Mouse (Mus musculus): ENCODE results near the gene Sash3. TPM values are rescaled to one million over a fixed set of nuclear protein-coding genes. Genes with fewer than 3 reads are reported as not detected.

Sash3 gene
- polyA plus RNA-seq, 1 experiment: not detected

DNA sequence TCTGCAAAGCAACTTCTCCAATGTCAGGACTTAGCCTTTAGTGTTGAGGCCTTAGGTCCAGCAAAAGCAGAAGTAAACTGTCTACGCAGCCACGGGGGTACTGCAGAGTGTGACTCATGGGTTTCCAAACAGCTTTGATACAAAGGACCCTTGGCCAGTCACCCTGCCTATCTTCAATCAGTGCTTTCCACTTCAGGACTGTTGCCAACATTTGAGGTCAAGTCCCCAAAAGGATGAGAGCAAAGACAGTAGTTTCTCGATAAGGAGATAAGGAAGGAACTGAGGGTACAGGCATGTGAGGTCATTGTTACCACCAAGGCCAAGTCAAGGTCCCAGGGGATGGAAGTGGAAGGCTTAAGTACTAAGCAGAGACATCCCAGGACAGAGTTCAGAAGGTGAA is 40.0 kb upstream of the Sash3 start:
- Histone ChIP-seq H3K27ac (ENCODE audit: insufficient read depth, low read length) (no peak overlapping the region), H3K9me3 (replicated peaks; ENCODE audit: control insufficient read depth, insufficient read depth, low read length, poor library complexity, severe bottlenecking) (no peaks in the 10 kb centered on the region), H3K9ac (ENCODE audit: low read depth, poor library complexity, severe bottlenecking) (no peak overlapping the region), H3K36me3 (ENCODE audit: control insufficient read depth, insufficient read depth, low read length, poor library complexity, severe bottlenecking) (no peaks in the 10 kb centered on the region), H3K4me1 (ENCODE audit: control insufficient read depth, insufficient read depth, low read length) (no peaks in the 10 kb centered on the region), H3K4me3 (ENCODE audit: low read depth, low read length) (no peak overlapping the region), H3K27me3 (ENCODE audit: control insufficient read depth, insufficient read depth, low read length, poor library complexity, severe bottlenecking) (no peaks in the 10 kb centered on the region)
- TF ChIP-seq EP300 (IDR thresholded peaks at IDR 0.05; ENCODE audit: insufficient read depth, low read depth, low read length): no peak
- no peak for TF ChIP-seq POLR2A (IDR thresholded peaks at IDR 0.05; ENCODE audit: insufficient read depth, low read length)
- TF ChIP-seq CTCF (IDR thresholded peaks at IDR 0.05; ENCODE audit: low read depth, low read length): no peak

DNA sequence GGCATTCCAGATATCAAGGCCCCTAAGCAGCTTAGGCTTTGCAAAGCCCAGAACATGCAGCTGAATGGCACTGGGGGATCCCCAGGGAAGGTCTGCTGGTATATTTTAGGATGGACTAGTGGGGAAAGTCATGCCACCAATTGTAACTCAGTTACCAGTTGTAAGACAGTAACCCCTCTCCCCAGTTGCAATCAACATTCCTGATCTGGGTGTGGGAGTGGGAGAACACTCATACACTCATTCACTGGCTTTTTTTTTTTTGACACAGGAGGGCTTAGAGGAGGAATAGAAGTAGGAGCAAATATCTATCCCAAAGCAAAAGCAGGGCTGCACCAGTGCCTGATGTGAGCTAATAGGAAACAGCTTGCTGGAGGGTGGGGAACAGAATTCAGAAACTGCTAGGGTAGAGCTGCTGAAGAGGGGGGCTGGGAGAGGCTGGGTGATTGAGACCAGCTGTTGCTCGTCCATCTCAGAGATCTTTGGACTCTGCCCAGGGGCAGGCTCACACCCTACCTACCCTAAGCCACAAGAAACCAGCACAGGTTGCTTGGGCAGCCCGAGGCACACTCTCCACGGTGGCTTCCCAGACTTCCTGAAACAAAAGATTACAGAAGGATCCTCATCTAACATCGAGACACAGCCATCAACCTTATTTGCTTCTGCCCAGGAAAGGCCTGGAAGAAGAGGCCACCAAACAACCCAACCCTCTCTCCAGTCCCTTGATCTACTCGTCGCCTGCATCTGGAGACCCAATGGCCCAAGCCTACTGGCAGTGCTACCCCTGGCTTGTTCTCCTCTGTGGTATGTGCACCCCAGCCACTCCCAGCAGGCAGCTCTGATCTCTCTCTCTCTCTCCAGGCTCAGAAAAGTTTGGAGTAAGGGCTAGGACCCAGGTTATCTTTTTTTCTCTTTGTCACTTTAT is 37.6 kb upstream of the Sash3 start, which contains the start of gene Xpnpep2:
Gene Xpnpep2 (plus strand): TSS at position 332 of the 922 bp plus-strand sequence.
- Histone ChIP-seq H3K27ac (ENCODE audit: insufficient read depth, low read length) (no peak within 1 kb of the TSS), H3K9ac (ENCODE audit: low read depth, poor library complexity, severe bottlenecking) (no peak within 1 kb of the TSS), H3K4me1 (ENCODE audit: control insufficient read depth, insufficient read depth, low read length) (no peaks in the 10 kb centered on the region), H3K36me3 (ENCODE audit: control insufficient read depth, insufficient read depth, low read length, poor library complexity, severe bottlenecking) (no peaks in the 10 kb centered on the region), H3K27me3 (ENCODE audit: control insufficient read depth, insufficient read depth, low read length, poor library complexity, severe bottlenecking) (no peaks in the 10 kb centered on the region), H3K9me3 (replicated peaks; ENCODE audit: control insufficient read depth, insufficient read depth, low read length, poor library complexity, severe bottlenecking) (no peaks in the 10 kb centered on the region), H3K4me3 (ENCODE audit: low read depth, low read length) (no peak within 1 kb of the TSS)
- TF ChIP-seq POLR2A (IDR thresholded peaks at IDR 0.05; ENCODE audit: insufficient read depth, low read length) (no peak), EP300 (IDR thresholded peaks at IDR 0.05; ENCODE audit: insufficient read depth, low read depth, low read length) (no peak), CTCF (IDR thresholded peaks at IDR 0.05; ENCODE audit: low read depth, low read length) (no peak)

DNA sequence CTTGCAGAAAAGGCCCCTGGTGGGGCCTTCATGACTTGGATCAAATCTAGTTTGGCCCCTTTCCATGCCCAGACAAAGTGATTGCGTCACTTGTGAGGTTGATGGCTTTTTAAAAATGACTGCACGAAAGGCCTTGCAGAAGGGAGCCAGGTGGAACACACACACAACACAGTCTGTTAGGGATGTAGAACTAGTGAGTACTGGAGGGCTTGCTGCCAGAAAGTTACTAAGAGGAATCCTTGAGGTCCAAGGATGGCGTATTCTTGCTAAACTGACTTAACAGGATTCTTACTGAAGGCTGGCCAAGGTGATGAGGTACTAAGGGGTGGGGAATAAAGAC is 37.0 kb upstream of the Sash3 start:
- H3K4me1 ChIP-seq (ENCODE audit: control insufficient read depth, insufficient read depth, low read length): no peaks in the 10 kb centered on the region
- no peak for TF ChIP-seq CTCF (IDR thresholded peaks at IDR 0.05; ENCODE audit: low read depth, low read length)
- no peak for TF ChIP-seq EP300 (IDR thresholded peaks at IDR 0.05; ENCODE audit: insufficient read depth, low read depth, low read length)
- TF ChIP-seq POLR2A (IDR thresholded peaks at IDR 0.05; ENCODE audit: insufficient read depth, low read length): no peak
- H3K9me3 ChIP-seq (replicated peaks; ENCODE audit: control insufficient read depth, insufficient read depth, low read length, poor library complexity, severe bottlenecking): no peaks in the 10 kb centered on the region
- H3K4me3 ChIP-seq (ENCODE audit: low read depth, low read length): no peak overlapping the region
- H3K27me3 ChIP-seq (ENCODE audit: control insufficient read depth, insufficient read depth, low read length, poor library complexity, severe bottlenecking): no peaks in the 10 kb centered on the region
- no peak overlapping the region for H3K9ac ChIP-seq (ENCODE audit: low read depth, poor library complexity, severe bottlenecking)
- H3K36me3 ChIP-seq (ENCODE audit: control insufficient read depth, insufficient read depth, low read length, poor library complexity, severe bottlenecking): no peaks in the 10 kb centered on the region
- no peak overlapping the region for H3K27ac ChIP-seq (ENCODE audit: insufficient read depth, low read length)

DNA sequence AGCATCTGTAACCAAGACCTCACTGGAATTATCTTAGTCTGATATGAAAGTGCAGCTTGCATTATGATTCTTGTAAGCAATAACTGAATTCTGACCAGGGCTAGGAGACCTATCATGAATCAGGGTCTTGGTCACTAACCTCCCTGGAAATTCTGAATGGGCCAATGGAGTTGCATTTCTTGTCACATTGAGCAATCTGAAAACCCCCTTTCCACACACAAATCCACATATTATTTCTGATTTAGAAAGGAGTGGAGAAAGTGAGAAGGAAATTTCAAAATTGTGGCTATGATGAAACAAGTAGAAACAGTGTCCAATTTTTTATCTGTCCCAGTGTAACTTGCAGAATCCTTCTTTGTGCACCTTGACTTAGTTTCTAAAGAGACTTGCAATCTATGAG is 26.9 kb upstream of the Sash3 start:
- H3K4me3 ChIP-seq (ENCODE audit: low read depth, low read length): no peak overlapping the region
- no peak overlapping the region for H3K27ac ChIP-seq (ENCODE audit: insufficient read depth, low read length)
- no peak overlapping the region for H3K9ac ChIP-seq (ENCODE audit: low read depth, poor library complexity, severe bottlenecking)
- H3K36me3 ChIP-seq (ENCODE audit: control insufficient read depth, insufficient read depth, low read length, poor library complexity, severe bottlenecking): no peaks in the 10 kb centered on the region
- no peaks in the 10 kb centered on the region for H3K9me3 ChIP-seq (replicated peaks; ENCODE audit: control insufficient read depth, insufficient read depth, low read length, poor library complexity, severe bottlenecking)
- no peaks in the 10 kb centered on the region for H3K4me1 ChIP-seq (ENCODE audit: control insufficient read depth, insufficient read depth, low read length)
- TF ChIP-seq POLR2A (IDR thresholded peaks at IDR 0.05; ENCODE audit: insufficient read depth, low read length) (no peak), EP300 (IDR thresholded peaks at IDR 0.05; ENCODE audit: insufficient read depth, low read depth, low read length) (no peak), CTCF (IDR thresholded peaks at IDR 0.05; ENCODE audit: low read depth, low read length) (no peak)
- H3K27me3 ChIP-seq (ENCODE audit: control insufficient read depth, insufficient read depth, low read length, poor library complexity, severe bottlenecking): no peaks in the 10 kb centered on the region

DNA sequence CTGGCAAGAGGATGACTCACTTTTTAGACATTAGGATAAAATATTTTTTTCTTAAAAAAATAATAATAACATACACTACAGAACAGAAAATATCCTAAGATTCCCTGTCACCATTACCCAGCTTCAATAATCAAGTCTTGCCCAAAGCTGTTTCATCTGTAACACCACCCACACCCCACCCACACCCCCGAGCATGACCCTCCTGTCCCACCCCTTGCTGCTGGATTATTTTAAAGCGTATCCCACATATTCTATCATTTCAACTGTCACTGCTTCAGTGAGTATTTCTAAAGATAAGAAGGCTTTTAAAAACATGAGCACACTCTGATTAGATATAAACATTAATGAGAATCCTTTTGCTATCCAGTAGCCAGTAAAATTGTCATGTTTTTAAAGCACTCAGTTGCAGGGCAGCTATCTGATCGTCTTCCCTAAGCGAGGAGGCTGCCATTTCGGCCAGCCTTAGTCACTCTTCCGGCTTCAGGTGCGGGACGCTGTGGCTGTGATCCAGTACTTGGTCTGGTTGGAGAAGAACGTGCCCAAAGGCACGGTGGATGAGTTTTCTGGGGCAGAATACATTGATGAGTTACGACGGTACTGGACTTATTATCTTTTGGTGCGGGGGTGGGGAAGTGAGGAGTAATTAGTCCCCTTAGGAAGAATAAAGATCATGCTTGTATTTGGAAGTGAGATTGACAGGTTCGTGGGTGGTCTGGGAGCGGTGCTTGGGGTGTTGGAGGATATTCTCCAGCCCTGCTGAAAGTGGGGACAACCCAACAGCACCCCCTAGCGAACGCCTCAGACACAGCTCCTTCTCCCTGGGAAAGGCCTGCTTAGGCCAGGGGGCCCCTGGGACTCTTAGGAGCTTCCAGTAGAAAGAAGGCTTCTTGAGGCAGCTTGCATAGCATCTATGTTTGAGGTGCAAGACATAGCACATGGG is 21.8 kb upstream of the Sash3 start:
- H3K36me3 ChIP-seq (ENCODE audit: control insufficient read depth, insufficient read depth, low read length, poor library complexity, severe bottlenecking): no peaks in the 10 kb centered on the region
- no peak overlapping the region for H3K4me3 ChIP-seq (ENCODE audit: low read depth, low read length)
- TF ChIP-seq EP300 (IDR thresholded peaks at IDR 0.05; ENCODE audit: insufficient read depth, low read depth, low read length) (no peak), CTCF (IDR thresholded peaks at IDR 0.05; ENCODE audit: low read depth, low read length) (peak; percentile 64)
- H3K27me3 ChIP-seq (ENCODE audit: control insufficient read depth, insufficient read depth, low read length, poor library complexity, severe bottlenecking): no peaks in the 10 kb centered on the region
- H3K9me3 ChIP-seq (replicated peaks; ENCODE audit: control insufficient read depth, insufficient read depth, low read length, poor library complexity, severe bottlenecking): no peaks in the 10 kb centered on the region
- H3K4me1 ChIP-seq (ENCODE audit: control insufficient read depth, insufficient read depth, low read length): no peaks in the 10 kb centered on the region
- no peak overlapping the region for H3K9ac ChIP-seq (ENCODE audit: low read depth, poor library complexity, severe bottlenecking)
- H3K27ac ChIP-seq (ENCODE audit: insufficient read depth, low read length): no peak overlapping the region

All from ES-Bruce4 (cell line).